In genomic region chr5:76906155-76906499, GRCm38 (mm10) we compare ENCODE assay signal across 8 mouse cellular contexts. TPM values are rescaled to one million over a fixed set of nuclear protein-coding genes. Genes with fewer than 3 reads are reported as not detected.
A peak's percentile ranks its signal among the peaks of the same experiment; 100 is the strongest.
DNase-seq lines count a peak whose midpoint lies in the region; ATAC-seq and TF ChIP-seq lines count a peak whose summit lies in the region.

No protein-coding gene starts in this region.

- no peak for TF ChIP-seq CTCF in olfactory bulb, adult 2 months (IDR thresholded peaks at IDR 0.05; ENCODE audit: insufficient read depth, low read depth, low read length)

- H3K9me3 ChIP-seq in lung, embryonic 16.5 days (ENCODE audit: control insufficient read depth, low read length), result no peaks in the 10 kb centered on the region
- H3K9me3 ChIP-seq in embryonic facial prominence, embryonic 15.5 days (replicated peaks), result no peaks in the 10 kb centered on the region
- no peaks in the 10 kb centered on the region for H3K9me3 ChIP-seq in limb, embryonic 11.5 days (ENCODE audit: control insufficient read depth, low read length)

- peak overlapping the region; percentile 83 for H3K4me3 ChIP-seq in lung, embryonic 16.5 days (ENCODE audit: low read length)
- H3K4me3 ChIP-seq in embryonic facial prominence, embryonic 15.5 days (replicated peaks), result peak overlapping the region; percentile 81
- H3K4me3 ChIP-seq in limb, embryonic 11.5 days (ENCODE audit: low read depth, low read length), result peak overlapping the region; percentile 69
- H3K4me3 ChIP-seq in olfactory bulb, adult 2 months (ENCODE audit: insufficient read depth, low read depth, low read length), result no peak overlapping the region

- TF ChIP-seq POLR2A in olfactory bulb, adult 2 months (IDR thresholded peaks at IDR 0.05; ENCODE audit: insufficient read depth, low read depth, low read length), result no peak

- peak overlapping the region; percentile 93 for H3K9ac ChIP-seq in lung, embryonic 16.5 days (ENCODE audit: low read length)
- peak overlapping the region; percentile 85; the same call in 1 of the 2 replicates for H3K9ac ChIP-seq in embryonic facial prominence, embryonic 15.5 days
- H3K9ac ChIP-seq in limb, embryonic 11.5 days (ENCODE audit: low read length), result peak overlapping the region; percentile 81

- peaks cover 2% of the 10 kb centered on the region; the same call in 1 of the 2 replicates for H3K4me1 ChIP-seq in lung, embryonic 16.5 days (replicated peaks; ENCODE audit: control insufficient read depth, insufficient read depth, low read length)
- H3K4me1 ChIP-seq in embryonic facial prominence, embryonic 15.5 days, result peaks cover 10% of the 10 kb centered on the region
- H3K4me1 ChIP-seq in limb, embryonic 11.5 days (ENCODE audit: control insufficient read depth, insufficient read depth, low read length), result no peaks in the 10 kb centered on the region
- no peaks in the 10 kb centered on the region for H3K4me1 ChIP-seq in olfactory bulb, adult 2 months (ENCODE audit: control insufficient read depth, insufficient read depth, low read length)

- 0 out of 2 replicates have a peak, but pooled peaks cover 2% of the 10 kb centered on the region for H3K36me3 ChIP-seq in lung, embryonic 16.5 days (ENCODE audit: control insufficient read depth, insufficient read depth, low read length)
- no peaks in the 10 kb centered on the region for H3K36me3 ChIP-seq in embryonic facial prominence, embryonic 15.5 days
- H3K36me3 ChIP-seq in limb, embryonic 11.5 days (ENCODE audit: control insufficient read depth, insufficient read depth, low read length), result no peaks in the 10 kb centered on the region; the same call in 1 of the 2 replicates

- H3K4me2 ChIP-seq in lung, embryonic 16.5 days (ENCODE audit: low read depth, low read length), result peak overlapping the region; percentile 81
- H3K4me2 ChIP-seq in embryonic facial prominence, embryonic 15.5 days (replicated peaks), result peak overlapping the region; percentile 80
- H3K4me2 ChIP-seq in limb, embryonic 11.5 days (ENCODE audit: low read depth, severe bottlenecking), result peak overlapping the region; percentile 75

- WGBS in lung, embryonic 16.5 days, result 27% methylated on average over 3 of the region's 3 CpGs
- 37% methylated on average over 3 of the region's 3 CpGs for WGBS in embryonic facial prominence, embryonic 15.5 days
- WGBS in limb, embryonic 11.5 days, result 44% methylated on average over 3 of the region's 3 CpGs
- 38% methylated on average over 3 of the region's 3 CpGs for WGBS in olfactory bulb, adult 2 months

- no peaks in the 10 kb centered on the region for H3K27me3 ChIP-seq in lung, embryonic 16.5 days (ENCODE audit: control insufficient read depth, insufficient read depth, low read depth, low read length)
- H3K27me3 ChIP-seq in embryonic facial prominence, embryonic 15.5 days, result no peaks in the 10 kb centered on the region
- no peaks in the 10 kb centered on the region for H3K27me3 ChIP-seq in limb, embryonic 11.5 days (ENCODE audit: control insufficient read depth, insufficient read depth, low read length)

- no peak for DNase-seq in lung, postnatal 25 days (ENCODE audit: low spot score)
- DNase-seq in limb, embryonic 11.5 days (ENCODE audit: low spot score), result no peak
- DNase-seq in adrenal gland, adult (ENCODE audit: inconsistent age in 2 of 2, low spot score in 1 of 2), result no peak
- no peak for DNase-seq in spleen, adult 12 weeks (ENCODE audit: low spot score)
- DNase-seq in adrenal gland, postnatal 10 days, result no peak

- ATAC-seq in lung, embryonic 16.5 days (ENCODE audit: low read depth), result no peak
- ATAC-seq in embryonic facial prominence, embryonic 15.5 days (ENCODE audit: insufficient number of reproducible peaks, low FRiP score, low TSS enrichment, low read depth), result no peak
- ATAC-seq in limb, embryonic 11.5 days (ENCODE audit: insufficient number of reproducible peaks, low FRiP score, low TSS enrichment, low read depth), result no peak

- H3K27ac ChIP-seq in lung, embryonic 16.5 days (ENCODE audit: low read length), result peak overlapping the region; percentile 93
- peak overlapping the region; percentile 86 for H3K27ac ChIP-seq in embryonic facial prominence, embryonic 15.5 days (replicated peaks)
- H3K27ac ChIP-seq in limb, embryonic 11.5 days (replicated peaks; ENCODE audit: low read depth, low read length), result no peak overlapping the region
- peak overlapping the region; percentile 84; the same call in 1 of the 2 replicates for H3K27ac ChIP-seq in olfactory bulb, adult 2 months (ENCODE audit: insufficient read depth, low read depth, low read length)

RNA-seq across cellular contexts. Expression of gene Aasdh, which starts 0.8 kb away (rescaled TPM):
- 18.6 and 21.9 TPM in 2 replicates for polyA plus RNA-seq in lung, embryonic 16.5 days (2015; fragmentation: Nextera tagmentation; extraction: Ambion mirVana)
- 17.8 and 18.8 TPM in 2 replicates for polyA plus RNA-seq in embryonic facial prominence, embryonic 15.5 days (2015; fragmentation: Nextera tagmentation; extraction: Ambion mirVana)
- polyA plus RNA-seq in limb, embryonic 11.5 days (2014; fragmentation: Nextera tagmentation; extraction: Ambion mirVana), result 16.2 and 23.9 TPM in 2 replicates
- polyA plus RNA-seq in olfactory bulb, adult 2 months (2012; ENCODE audit: insufficient read depth, insufficient read length, low replicate concordance, missing spikeins), result not detected in 2 replicates
- 10 to 100 TPM; 17.4 to 25.7 TPM for total RNA-seq in adrenal gland, postnatal 10 days (2021)

RNA-seq across cellular contexts. Expression of gene Paics, which starts 45.0 kb away (rescaled TPM):
- 282 and 292 TPM in 2 replicates for polyA plus RNA-seq in lung, embryonic 16.5 days (2015; fragmentation: Nextera tagmentation; extraction: Ambion mirVana)
- 223 and 228 TPM in 2 replicates for polyA plus RNA-seq in embryonic facial prominence, embryonic 15.5 days (2015; fragmentation: Nextera tagmentation; extraction: Ambion mirVana)
- polyA plus RNA-seq in limb, embryonic 11.5 days (2014; fragmentation: Nextera tagmentation; extraction: Ambion mirVana), result 484 and 488 TPM in 2 replicates
- not detected in 2 replicates for polyA plus RNA-seq in olfactory bulb, adult 2 months (2012; ENCODE audit: insufficient read depth, insufficient read length, low replicate concordance, missing spikeins)
- total RNA-seq in adrenal gland, postnatal 10 days (2021), result 100 to 1,000 TPM; 193 to 202 TPM

RNA-seq across cellular contexts. Expression of gene Ppat, which starts 45.3 kb away (rescaled TPM):
- polyA plus RNA-seq in lung, embryonic 16.5 days (2015; fragmentation: Nextera tagmentation; extraction: Ambion mirVana), result 31.5 and 32.7 TPM in 2 replicates
- polyA plus RNA-seq in embryonic facial prominence, embryonic 15.5 days (2015; fragmentation: Nextera tagmentation; extraction: Ambion mirVana), result 17.1 and 17.9 TPM in 2 replicates
- 42.5 and 45.6 TPM in 2 replicates for polyA plus RNA-seq in limb, embryonic 11.5 days (2014; fragmentation: Nextera tagmentation; extraction: Ambion mirVana)
- not detected in 2 replicates for polyA plus RNA-seq in olfactory bulb, adult 2 months (2012; ENCODE audit: insufficient read depth, insufficient read length, low replicate concordance, missing spikeins)
- 10 to 100 TPM; 22.4 to 27.0 TPM for total RNA-seq in adrenal gland, postnatal 10 days (2021)

Comparison
In these comparisons a context has a peak if more than half of its experiments do, and no peak if none do; other contexts are left out.
1. RNA of gene Aasdh, which starts 0.8 kb away (polyA plus RNA-seq): 17.8 to 18.8 TPM in embryonic facial prominence, embryonic 15.5 days, 18.6 to 21.9 TPM in lung, embryonic 16.5 days and 16.2 to 23.9 TPM in limb, embryonic 11.5 days; not detected in olfactory bulb, adult 2 months; every median in the first group is over 10 times any median in the second.
2. RNA of gene Ppat, which starts 45.3 kb away (polyA plus RNA-seq): 42.5 to 45.6 TPM in limb, embryonic 11.5 days, 31.5 to 32.7 TPM in lung, embryonic 16.5 days and 17.1 to 17.9 TPM in embryonic facial prominence, embryonic 15.5 days; not detected in olfactory bulb, adult 2 months; every median in the first group is over 10 times any median in the second.
3. Peak in every context shown above with its lines, with median percentiles within 50 percentile points of each other: H3K4me2 ChIP-seq and H3K9ac ChIP-seq.